Mouse (Mus musculus) layer of hippocampus, postnatal 25 days (tissue): Measurements from ENCODE around the gene Gm27021. TPM values are rescaled to one million over a fixed set of nuclear protein-coding genes. Genes with fewer than 3 reads are reported as not detected.

ENCODE experiments used
- DNase-seq, 2 experiments: peaks; one replicate each; pipeline ENCODE4 v3.0.0; 2022; ENCODE audit warnings: mixed read lengths in 2 of 2, low spot score in 1 of 2; ENCODE audit errors: extremely low spot score in 1 of 2
- total RNA-seq, 2 experiments: library from RNA; stranded (reverse); gene quantifications; 2 replicates each; pipeline ENCODE4 v1.2.3; 2021

The Gm27021 gene
- total RNA-seq, 2 experiments from 2014 or later = not detected

DNA sequence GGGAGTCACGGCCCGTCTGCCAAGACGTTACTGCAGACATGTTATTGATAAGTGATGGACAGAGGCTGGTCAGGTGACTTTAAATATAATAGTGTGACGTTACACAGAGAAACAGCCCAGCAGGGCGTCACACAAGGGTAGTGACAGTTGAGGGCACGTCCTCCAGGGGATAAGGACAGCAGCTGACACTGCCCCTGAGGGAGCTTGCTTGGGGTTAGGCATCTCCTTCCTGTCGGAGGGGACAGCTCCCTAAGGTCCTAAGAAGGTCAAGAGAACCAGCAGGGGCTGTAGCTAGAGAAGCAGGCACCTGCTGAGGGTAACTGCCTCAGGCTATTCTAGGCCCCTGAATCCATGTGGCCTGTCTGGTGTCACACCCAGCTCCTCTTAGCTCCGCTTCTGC is 96.3 kb downstream of the Gm27021 start:
- no peak for DNase-seq

- peak; percentile 82 to 90 for DNase-seq
Observed at GRCm38 (mm10) chr8:120569939-120570715, 97.8 kb downstream of the Gm27021 start.

GRCm38 (mm10) chr8:120569123-120569522 is 98.8 kb downstream of the Gm27021 start:
- DNase-seq = no peak

- DNase-seq = no peak
Observed at GRCm38 (mm10) chr8:120568164-120568798, 99.6 kb downstream of the Gm27021 start.

DNA sequence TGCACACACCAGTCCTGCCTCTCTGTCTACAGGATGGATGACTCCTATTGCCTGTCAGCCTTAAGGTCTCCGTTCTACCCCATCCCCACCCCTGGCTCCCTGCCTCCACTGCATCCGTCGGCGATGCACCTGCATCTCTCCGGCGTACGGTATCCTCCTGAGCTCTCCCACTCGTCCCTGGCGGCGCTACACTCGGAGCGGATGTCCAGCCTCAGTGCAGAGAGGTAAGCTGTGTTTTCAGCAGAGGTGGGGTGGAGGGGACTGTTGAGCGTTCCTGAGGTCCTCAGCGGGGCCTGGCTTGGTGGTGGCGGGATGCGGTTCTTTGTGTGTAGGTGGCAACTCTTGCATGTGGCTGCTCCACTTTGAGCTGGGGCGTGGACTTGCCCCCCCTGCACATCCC is 100.1 kb downstream of the Gm27021 start:
- no peak for DNase-seq

- no peak for DNase-seq
Observed at GRCm38 (mm10) chr8:120566681-120567080, 101.2 kb downstream of the Gm27021 start.

DNA sequence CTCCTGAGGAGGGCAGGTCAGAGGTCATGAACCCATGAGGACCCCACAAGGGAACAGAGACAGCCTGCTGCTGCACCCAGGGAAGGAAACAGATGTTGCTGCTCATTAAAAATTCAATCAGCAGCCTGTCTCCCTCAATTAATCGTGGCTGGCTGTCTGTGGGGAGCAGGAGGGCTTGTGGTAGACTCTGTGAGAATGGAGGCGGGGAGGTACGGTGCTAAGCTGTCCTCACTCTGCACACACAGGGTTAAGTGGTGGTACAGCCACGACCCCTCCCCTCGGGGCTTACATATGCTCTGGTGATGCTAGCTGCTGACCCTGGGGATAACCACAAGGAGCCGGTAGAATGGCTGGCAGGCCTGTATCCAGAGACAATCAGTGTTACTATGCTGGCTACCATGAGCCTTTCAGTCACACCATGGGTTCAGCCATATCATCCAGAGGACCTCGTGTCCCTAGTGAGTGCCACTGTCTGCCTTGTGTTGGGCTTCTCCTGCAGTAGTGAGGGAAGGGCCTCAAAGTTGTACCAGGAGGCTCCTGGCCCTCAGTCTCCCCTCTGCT is 102.6 kb downstream of the Gm27021 start:
- DNase-seq = no peak

DNA sequence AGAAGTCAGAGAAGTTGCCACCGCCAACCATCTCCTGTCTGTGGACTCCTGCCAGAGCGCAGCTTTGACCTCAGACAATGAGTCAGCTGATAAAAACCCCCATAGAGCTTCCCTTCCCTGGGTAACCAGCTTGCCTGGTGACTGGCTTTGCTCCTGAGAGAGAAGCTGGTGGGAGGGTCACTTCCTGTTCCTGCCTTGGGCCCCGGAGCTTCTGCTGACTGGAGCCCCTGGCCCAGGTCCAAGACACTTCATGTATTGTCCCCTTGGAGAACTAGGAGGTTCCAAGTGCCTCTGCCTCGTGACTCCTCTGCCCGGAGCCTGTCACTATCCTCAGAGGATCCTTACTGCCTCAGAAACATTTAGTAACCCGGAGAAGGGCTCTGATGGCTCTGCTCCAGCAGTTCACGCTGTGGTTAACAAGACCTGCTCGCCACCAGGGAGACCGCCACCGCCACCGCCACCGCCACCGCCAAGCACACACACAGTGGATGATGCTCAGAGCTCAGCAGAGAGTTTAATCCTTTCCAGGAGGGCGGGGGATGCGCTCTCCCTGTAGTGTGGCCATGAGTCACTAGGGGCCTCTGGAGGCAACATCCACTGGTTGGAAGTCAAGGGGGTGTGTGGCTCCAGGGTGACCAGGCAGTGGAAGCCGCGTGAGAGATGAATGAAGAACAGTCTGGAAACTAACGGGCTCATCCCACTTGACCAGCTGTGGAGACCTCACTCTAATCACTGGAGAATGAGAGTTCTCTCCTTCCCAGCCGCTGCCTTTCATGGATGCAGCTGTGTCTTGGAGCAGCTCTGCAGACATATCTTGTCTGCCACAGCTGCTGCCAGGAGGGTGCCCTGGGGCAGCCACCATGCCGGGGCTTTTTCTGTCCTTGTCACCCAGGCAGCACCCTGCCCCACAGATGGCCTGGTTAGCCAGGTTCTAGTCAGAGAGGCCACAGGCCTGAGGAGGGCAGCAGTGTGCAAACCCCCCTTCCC is 103.7 kb downstream of the Gm27021 start:
- peak in 1 of 2 experiments; percentile 58 for DNase-seq

DNA sequence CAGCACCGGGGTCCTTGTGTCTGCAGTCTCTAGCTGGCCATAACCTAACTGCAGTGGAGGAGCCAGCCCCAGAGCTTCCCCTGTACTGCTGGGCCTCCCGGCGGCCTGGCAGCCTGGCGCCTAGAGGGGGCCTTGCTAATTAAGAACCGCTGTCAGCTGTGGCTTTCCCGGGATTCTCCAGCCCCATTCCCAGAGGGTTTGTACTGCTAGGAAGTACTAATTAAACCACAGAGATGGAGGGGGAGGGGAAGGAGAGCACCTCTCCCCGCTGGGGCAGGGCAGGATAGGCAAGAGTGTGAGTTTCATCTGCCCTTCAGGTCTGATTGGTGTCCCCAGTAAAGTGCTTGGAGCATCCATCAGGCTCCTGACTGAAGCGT is 104.5 kb downstream of the Gm27021 start:
- no peak for DNase-seq

- DNase-seq = no peak
Observed at GRCm38 (mm10) chr8:120562680-120563347, 105.1 kb downstream of the Gm27021 start.

- peak in 1 of 2 experiments; percentile 69 for DNase-seq
Observed at GRCm38 (mm10) chr8:120561539-120562435, 106.1 kb downstream of the Gm27021 start.

- no peak for DNase-seq
Observed at GRCm38 (mm10) chr8:120560535-120560934, 107.3 kb downstream of the Gm27021 start.

- no peak for DNase-seq
Observed at GRCm38 (mm10) chr8:120559654-120560053, 108.2 kb downstream of the Gm27021 start.

Other genes with a start within 250 kb of the Gm27021 start
- 1 to 10 TPM; 2.9 to 4.6 TPM for gene Gins2, start 78.8 kb downstream of the Gm27021 start, total RNA-seq
- gene 1190005I06Rik, start 20.4 kb downstream of the Gm27021 start, total RNA-seq = 10 to 100 TPM; 15.2 to 15.9 TPM
- gene Cox4i1, start 143 bp upstream of the Gm27021 start, total RNA-seq = 1,000 to 10,000 TPM; 1,090 to 1,232 TPM
- 10 to 100 TPM; 73.4 to 89.1 TPM for gene Emc8, start 494 bp upstream of the Gm27021 start, total RNA-seq
- gene Irf8, start 68.3 kb upstream of the Gm27021 start, total RNA-seq = 1 to 10 TPM; 4.1 to 4.2 TPM